Mouse (Mus musculus) cerebellum, postnatal 14 days (tissue): ENCODE results near the gene Pdlim4.

Experiments used
- DNase-seq, 2 experiments: peaks; one replicate each; pipeline ENCODE4 v3.0.0; 2021; ENCODE audit warnings: mixed read lengths in 2 of 2

Pdlim4 gene

DNA sequence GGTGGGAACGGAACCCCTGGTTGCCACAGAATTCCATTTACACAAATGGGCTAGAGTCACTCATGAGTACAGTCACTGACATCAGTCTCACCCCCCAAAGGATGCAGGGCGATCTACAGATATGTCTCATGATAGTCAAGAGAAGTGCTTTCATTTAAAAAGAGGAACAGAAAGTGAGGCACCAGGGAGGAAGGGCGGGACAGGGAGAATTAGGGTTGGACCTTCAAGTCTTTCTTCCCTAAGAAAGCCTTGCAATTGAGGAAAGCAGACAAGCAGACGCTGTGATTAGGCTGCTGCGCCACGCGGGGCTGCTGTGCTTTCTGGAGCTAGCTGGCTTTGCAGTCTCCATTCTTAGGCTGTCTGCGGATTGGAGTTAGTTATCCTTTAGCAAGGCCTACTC is 22.9 kb upstream of the Pdlim4 start:
- DNase-seq = peak in 1 of 2 experiments; percentile 7

DNA sequence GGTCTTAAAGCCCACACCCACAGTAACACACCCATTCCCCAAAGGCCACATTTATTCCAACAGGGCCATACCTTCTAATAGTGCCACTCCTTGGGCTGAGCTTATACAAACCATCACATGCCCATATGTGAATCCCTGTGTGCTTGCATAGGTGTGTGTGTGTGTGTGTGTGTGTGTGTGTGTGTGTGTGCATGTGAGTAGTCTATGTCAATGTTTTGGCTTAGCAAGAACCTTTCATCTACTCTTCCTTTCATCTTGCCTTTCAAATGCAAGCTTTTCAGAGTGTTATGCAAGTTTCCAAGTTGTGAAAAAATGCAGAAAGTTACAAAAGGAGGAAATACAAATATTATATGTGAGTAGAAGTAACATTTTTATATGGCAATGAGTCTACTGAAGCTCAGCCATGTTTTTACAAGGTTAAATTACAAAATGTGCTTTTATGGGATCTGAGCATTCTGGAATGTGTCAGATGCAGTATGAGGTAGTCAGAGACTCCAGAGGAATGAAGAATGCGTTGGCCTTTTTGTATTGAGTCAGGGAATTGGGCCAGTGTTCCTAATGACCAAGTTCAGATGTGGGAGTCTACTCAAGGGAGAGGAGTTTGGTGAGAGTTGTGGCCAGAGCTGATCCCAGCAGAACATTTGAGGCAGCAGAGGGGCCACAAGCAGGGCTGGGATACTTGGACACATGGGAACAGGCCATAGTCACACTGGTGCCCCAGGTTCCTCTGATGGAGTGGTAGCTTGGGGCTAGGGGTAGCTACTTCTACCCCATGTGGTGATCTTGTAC is 21.5 kb upstream of the Pdlim4 start:
- no peak for DNase-seq

DNA sequence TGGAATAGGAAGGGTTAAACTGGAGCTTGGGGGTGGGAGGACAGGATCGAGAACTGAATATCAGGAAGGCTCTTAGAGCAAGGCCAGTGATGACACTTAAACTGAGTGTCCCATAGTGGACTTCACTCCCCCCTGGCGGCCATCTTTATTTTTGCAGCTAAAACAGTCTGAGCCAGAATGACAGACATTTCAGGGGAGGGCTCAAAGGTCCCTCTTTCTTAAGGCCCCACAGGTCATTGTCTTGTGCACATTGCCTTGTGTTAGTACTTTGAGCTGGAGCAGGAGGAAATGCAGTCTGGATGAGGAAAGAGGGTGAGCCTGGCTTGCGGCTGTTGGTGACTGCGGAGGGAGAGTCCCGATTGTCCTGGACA is 20.1 kb upstream of the Pdlim4 start:
- DNase-seq = peak; percentile 93 to 96

DNA sequence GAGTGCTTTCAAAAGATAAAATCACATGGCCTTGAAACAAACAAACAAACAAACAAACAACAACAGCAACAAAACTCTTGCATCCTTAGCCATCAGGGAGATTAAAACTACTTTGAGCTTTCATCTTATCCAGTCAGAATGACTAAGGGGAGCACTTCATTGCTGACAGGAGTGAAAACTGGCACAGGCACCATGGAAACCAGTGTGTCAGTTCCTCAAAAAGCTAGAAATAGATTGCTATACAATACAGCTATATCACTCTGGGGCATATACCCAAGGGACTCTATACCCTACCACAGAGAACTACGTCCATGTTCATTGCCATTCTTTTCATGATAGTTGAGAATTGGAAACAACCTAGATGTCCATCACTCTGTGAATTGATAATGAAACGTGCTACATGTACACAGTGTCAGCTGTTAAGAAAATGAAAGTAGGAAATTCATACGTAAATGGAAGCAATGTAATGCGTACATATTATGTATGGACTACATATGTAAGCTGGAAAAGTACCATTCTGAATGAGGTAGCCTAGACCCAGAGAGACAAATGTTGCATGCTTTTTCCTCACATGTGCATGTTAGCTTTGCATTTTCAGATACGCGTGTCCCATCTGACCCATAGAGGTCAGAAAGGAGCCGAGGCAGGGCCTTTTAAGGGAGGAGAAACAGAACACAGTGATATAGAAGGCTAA is 19.6 kb upstream of the Pdlim4 start:
- DNase-seq = no peak

DNA sequence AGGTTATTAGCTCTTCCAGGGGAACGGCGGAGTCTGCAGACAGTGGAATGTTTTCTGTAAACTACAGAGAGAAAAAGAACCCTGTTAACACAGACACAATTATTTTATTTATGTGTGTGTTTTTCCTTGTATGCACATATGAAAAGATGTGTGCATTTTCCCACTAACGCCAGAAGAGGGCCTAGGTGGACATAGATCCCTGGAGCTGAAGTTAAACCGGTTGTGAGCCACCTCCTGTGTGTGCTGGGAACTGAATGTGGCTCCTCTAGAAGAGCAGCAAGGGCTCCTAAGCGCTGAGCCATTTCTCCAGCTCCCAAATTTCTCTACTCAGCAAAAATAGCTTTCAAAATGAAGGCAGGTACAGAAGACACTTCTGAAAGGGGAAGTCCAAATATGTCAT is 17.0 kb upstream of the Pdlim4 start:
- DNase-seq = no peak

DNA sequence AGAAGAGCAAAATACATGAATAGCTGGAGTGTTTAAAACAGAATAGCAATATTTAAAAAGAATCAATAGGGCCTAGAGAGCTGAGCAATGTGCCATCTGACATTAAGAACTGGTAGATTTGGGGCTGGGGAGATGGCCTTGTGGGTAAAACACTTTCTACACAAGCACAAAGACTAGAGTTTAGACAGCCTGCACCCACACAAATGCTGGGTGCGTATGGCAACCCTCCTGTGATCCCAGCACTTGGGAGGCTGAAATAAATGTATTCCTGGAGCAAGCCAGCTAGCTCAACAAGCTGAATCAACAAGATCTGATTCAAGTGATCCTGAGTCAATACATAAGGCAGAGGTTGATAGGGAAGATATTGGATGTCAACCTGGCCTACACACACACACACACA is 16.2 kb upstream of the Pdlim4 start:
- DNase-seq = no peak

- no peak for DNase-seq
These were observed 13.9 kb upstream of the Pdlim4 start for GRCm38 (mm10) chr11:54082725-54083124.

DNA sequence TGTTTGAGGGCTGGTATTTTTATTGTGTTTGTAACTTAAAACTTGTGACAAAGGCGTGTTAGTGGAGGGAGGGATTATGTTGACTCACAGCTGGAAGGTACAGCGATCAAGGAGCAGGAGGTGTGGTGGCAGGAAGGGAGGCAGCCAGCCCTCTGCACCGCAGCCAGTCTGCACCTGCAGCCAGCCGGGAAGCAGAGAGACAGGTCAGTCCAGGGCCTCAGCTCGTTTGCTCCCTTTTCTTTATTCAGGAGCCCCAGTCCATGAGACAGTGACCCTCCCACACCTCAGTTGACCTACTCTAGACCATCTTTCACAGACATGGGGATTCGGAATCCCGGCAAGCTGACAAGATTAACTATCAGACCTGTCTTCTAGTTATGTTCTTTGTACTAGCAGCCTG is 11.6 kb upstream of the Pdlim4 start:
- DNase-seq = no peak

GRCm38 (mm10) chr11:54076101-54076500 is 7.3 kb upstream of the Pdlim4 start:
- DNase-seq = peak; percentile 71 to 72

DNA sequence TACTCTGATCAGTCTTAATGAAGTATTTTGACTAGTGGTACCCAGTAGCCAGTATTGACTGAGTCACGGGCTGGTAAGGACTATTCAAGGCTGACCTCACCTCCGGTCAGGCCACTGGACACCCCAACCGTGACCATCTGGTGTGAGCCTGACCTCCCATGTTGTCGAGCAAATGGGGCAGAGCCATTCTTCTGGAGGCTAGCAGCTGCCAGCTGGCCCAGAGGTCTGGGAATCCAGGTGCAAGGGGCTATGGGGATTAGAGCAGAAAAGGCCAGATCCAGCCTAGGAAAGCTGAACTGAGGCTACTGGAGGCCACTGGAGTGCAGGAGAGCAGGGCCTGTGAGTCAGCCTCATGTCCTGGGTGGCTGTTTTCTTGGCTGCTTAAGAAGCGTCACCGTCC is 6.5 kb upstream of the Pdlim4 start:
- DNase-seq = peak in 1 of 2 experiments; percentile 38

- no peak for DNase-seq
These were observed 4.5 kb upstream of the Pdlim4 start for GRCm38 (mm10) chr11:54073291-54073690.

DNA sequence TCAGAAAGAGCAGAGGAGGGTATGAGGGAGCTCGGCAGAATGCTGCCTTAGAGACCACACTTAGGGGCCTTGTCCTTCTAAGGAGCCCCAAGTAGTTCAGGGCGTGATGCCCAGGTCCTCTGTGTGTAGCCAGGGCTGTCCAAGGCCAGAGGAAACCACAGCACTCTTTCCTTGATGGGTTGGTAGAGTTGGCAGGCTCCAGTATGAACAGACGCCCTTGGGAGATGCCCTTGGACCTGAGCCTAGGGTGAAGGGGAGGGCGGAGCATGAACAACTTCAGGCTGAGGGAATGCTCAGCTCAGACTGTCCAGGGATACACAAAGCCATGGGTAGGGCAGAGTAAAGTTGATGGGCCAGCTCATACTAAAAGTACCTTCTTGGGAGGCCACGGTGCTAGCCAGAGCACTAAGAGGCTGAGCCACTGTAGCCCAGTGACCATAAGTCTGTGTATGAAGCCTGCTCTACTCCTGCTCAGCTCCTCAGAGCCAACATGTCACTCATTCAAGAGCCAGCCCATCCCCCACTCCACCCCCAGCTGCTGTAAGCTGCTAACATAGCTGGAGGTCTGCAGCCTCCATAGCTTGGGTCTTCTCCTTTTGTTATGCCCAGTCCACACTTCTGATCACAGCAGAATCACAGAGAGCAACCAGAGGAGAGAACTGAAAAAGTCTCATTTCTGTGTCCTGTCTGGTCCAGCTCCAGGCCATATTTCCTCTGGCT is 3.1 kb upstream of the Pdlim4 start:
- DNase-seq = peak; percentile 70 to 72

DNA sequence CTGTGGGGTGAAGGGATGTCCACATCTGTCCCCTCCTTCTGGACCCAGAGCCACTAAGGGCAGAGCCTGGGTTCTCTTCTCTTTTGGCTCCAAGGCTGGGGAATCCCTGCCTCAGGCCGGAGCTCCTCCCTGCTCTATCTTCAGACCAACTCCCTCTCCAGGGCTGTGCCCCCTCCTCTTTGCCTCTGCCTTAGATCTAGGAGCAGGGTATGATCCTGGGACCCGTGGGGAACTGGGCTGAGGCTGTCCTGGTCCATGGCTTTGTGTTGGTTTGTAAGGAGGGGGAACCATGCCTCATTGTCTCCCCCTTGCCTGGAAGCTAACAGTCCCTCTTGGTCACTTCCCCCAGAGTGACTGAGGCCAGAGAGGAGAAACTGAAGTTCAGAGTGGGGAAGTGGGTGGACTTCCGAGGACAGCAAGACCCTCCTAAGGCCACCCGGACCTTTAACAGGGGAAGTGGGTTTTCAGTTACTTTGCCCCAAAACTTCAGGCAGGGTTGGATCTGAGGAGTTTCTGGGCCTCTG is 756 bp downstream of the Pdlim4 start:
- DNase-seq = no peak

DNA sequence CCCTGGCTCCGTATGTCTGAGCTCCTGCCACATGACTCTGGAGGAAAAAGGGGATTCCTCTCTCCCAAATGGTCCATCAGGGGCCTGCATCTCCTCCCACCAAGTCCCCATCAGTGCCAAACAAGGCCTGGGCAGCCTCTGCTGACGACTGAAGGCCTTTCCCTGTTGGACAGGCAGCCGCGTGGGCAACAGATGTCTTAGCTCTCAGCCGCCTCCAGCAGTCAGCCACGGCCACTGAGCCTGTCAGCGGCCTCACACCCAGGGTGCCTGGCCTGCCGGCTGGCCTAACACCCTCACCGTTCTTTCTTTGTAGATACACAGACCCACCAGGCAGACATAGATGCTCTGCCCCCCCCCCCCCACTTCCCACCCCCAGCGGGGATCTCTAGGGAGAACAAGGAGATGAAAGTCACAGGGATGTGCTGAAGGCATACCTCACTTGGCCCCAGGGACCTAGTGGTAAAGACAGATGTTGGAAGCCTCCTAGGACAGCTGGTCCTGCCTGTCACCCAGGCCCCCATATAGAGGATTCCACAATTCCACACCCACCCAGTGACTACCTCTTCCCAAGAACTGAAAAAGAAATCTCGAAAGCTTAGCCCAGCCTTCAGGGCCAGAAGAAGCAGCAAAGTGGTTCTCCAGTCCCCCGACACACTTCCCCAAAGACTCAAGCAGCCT is 1.4 kb downstream of the Pdlim4 start:
- DNase-seq = peak in 1 of 2 experiments; percentile 44

DNA sequence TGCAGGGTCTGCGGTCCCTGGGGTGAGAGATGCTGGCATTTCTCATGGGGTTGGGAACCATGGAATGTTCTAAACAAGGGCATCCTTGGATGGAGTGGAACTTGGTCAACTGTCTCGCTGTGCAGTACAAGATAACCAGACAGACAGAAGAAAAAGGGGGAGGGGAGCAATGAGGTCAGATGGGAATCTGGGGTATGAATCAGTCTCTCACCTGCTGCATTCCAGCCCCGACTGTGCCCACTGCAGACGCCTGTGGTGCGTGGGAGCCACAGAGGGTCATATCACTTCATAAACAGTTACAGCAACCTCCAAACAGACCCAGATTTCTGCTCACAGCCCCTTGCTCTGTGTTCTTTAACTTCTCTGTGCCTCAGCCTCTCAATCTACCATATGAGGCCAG is 2.4 kb downstream of the Pdlim4 start:
- no peak for DNase-seq

- peak in 1 of 2 experiments; percentile 18 for DNase-seq
These were observed 3.0 kb downstream of the Pdlim4 start for GRCm38 (mm10) chr11:54065915-54066178.

GRCm38 (mm10) chr11:54065106-54065914 is 3.5 kb downstream of the Pdlim4 start:
- peak in 1 of 2 experiments; percentile 7 for DNase-seq

GRCm38 (mm10) chr11:54064412-54064978 is 4.3 kb downstream of the Pdlim4 start:
- DNase-seq = peak; percentile 26 to 45

DNA sequence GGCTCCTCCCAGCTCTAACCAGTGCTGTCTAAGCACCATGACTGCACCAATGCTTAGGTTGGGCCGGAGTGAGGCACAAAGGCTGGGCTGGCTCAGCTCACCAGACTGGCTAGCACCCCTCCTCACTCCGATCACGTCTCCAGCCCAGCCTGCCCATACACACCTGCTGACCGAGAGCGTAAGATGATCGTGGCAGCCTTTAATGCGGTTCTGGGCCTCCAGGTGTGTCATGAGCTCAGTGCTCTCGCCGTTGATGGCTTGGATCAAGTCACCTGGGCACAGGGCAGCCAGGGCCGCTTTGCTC is 5.4 kb downstream of the Pdlim4 start:
- no peak for DNase-seq

- DNase-seq = no peak
These were observed 5.9 kb downstream of the Pdlim4 start for GRCm38 (mm10) chr11:54062753-54063471.

GRCm38 (mm10) chr11:54062086-54062752 is 6.6 kb downstream of the Pdlim4 start:
- peak; percentile 48 to 54 for DNase-seq
